Mouse (Mus musculus): Measurements from ENCODE around the gene Hint2.

Hint2 gene

GRCm38 (mm10) chr4:43653161-43654015 is 2.9 kb downstream of the Hint2 start, which contains the start of gene Spag8:
TSS of gene Spag8 (minus strand) at chr4:43653594.
- no peak for DNase-seq

DNA sequence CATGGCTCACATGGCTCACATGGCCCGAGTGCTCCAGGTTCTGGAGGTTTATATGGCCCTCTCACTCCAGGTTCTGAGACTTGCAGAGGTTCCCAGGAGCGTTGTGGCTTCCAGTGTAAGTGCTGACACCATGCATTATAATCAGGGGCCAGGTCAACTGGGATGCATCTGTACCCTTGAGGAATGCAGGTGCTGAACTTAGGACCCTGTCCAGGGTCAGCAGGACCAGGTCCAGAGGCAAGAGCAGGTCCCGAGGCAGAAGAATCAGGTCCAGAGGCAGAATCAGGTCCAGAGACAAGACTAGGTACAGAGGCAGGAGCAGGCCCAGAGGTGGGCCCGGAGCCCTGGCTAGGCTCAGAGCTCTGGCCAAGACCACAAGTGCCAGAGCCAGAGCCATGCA is 3.5 kb downstream of the Hint2 start:
- DNase-seq: no peak

DNA sequence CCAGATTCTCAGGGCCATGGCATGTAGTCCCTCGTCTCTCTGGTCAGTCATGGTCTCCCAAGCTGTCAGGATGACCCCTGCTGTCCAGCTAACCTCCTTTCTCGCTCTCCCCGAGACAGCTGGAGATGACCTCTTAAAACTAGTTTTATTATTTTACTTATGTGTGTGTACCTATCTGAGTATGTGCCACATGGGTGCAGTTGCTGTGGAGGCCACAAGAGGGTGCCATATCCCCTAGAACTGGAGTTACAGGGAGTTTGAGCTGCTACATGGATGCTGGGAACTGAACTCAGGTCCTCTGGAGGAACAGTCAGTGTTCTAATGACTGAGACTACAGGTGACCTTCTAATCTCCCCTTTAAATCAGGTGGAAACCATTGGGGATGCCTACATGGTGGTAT is 6.5 kb downstream of the Hint2 start:
- DNase-seq: no peak

DNA sequence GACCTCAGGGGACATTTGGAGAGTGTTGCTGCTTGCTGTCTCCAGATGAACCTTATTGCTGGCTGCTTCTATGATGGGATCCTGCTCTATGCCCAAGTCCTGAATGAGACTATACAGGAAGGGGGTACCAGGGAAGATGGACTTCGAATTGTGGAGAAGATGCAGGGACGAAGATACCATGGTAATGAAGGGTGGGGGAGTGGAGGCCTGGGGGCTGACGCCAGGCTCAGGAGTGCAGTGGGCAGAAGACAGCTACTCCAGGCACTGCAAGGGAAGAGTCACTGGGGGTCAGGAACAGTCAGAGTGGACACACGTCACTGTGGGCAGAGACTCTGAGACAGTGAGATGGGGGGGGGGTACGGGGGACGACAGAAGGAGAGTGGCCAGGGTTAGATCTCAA is 15.8 kb downstream of the Hint2 start:
- no peak for DNase-seq

- no peak for DNase-seq
Measured at GRCm38 (mm10) chr4:43640076-43640475, 16.2 kb downstream of the Hint2 start.

DNA sequence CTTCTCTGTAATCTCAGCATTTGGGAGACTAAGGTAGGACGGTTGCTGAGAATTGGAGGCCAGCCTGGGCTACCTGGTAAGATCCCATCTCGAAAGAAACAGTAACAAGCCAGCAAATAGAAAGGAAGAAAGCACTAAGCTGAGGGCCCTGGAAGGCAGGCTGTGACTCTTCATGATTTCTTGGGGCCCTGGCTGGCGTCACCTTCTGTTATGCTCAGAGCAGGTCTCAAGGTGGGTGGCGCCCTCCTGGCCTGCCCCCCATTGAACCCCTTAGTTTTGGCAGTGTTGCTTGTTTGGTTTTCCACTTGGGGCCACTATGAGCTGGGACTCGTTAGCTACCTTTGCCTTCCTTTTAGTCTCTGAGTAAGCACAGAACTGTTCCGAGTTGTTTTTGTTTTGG is 19.5 kb downstream of the Hint2 start:
- no peak for DNase-seq

GRCm38 (mm10) chr4:43634621-43635374 is 21.5 kb downstream of the Hint2 start:
- no peak for DNase-seq

DNA sequence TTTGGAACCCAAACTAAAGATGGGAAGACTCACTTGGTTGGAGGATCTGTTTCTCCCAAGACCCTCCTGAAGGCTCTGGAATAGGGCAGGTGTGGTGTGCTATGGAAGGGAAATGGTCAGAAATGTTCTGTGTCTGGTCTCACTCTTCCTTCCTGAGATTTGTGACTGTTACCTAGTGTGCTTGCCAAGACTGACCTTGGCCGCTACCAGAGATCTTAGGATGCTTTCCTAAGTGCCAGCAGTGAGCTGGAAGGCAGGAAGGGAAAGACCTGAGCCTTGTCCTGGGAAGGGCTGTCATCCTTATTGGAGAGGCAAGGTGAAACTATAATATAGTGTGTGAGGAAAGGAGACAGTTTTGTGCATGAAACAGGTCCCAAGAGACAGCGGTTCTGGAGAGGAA is 22.5 kb downstream of the Hint2 start:
- no peak for DNase-seq

DNA sequence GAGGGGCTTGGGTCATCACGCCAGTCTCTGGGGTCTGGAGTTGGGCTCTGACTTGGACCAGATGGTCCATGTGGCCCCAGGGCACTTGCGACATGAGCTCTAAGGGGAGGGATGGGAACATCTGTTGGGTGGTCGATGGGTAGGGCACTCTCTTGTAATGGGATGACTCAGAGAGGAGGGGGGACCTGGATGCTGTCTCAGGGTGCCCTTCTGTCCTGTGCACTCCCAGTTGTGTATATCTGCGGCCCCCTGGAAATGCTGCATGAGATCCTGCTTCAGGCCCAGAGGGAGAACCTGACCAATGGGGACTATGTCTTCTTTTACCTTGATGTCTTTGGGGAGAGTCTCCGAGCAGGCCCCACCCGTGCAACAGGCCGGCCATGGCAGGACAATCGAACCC is 23.0 kb downstream of the Hint2 start:
- no peak for DNase-seq

- DNase-seq: peak; percentile 58
Measured at GRCm38 (mm10) chr4:43631956-43632920, 24.0 kb downstream of the Hint2 start.

DNA sequence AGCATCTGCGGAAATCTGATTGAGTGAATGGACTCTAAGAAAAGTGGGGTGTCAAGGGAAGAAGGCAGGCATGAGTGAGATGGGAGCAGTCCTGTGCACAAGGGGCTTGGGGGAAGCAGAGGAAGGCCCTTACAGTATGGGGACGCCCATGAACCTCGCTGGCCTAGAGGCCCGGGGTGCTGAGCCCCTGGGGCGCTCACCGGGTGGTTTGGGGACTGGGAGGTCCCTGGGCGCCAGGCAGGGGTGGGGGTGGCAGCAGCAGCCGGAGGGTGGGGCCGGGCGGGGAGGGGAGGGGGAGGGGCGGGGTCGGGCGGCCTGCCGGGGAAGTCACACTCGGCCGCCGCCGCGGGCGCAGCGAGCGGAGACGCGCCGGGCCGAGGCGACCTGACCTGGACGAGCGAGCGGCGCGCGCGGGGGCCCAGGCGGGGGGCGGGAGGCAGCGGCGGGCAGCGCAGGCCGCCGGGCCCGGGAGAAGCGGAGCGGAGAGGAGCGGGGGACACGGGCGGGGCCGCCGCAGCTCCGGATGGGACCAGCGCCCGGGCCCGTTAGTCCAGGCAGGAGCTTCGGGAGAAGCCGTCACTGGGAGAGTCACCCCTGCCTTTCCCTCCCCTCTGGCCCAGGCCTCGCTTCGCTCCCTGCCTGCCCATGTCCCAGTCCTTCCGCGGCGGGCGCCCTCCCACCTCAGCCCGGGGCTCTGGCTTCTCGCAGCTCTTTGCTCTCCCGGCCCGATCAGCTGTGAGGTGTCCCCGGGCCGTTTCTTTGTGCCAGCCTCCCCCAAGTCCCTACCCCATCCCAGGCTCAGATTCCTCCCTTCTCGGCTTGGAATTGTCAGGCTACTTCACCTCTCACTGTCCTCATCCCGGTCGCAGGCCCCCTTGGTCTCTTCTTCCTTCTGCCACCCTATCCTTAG is 25.0 kb downstream of the Hint2 start, which contains the start of gene Npr2:
Gene Npr2, plus strand, starts transcription at position 890 of the 910 bp plus-strand sequence.
- peak; percentile 60 for DNase-seq

GRCm38 (mm10) chr4:43630671-43631045 is 25.6 kb downstream of the Hint2 start:
- no peak for DNase-seq

GRCm38 (mm10) chr4:43630030-43630581 is 26.2 kb downstream of the Hint2 start:
- peak; percentile 87 for DNase-seq

- DNase-seq: no peak
Measured at GRCm38 (mm10) chr4:43629106-43629817, 27.0 kb downstream of the Hint2 start.

DNA sequence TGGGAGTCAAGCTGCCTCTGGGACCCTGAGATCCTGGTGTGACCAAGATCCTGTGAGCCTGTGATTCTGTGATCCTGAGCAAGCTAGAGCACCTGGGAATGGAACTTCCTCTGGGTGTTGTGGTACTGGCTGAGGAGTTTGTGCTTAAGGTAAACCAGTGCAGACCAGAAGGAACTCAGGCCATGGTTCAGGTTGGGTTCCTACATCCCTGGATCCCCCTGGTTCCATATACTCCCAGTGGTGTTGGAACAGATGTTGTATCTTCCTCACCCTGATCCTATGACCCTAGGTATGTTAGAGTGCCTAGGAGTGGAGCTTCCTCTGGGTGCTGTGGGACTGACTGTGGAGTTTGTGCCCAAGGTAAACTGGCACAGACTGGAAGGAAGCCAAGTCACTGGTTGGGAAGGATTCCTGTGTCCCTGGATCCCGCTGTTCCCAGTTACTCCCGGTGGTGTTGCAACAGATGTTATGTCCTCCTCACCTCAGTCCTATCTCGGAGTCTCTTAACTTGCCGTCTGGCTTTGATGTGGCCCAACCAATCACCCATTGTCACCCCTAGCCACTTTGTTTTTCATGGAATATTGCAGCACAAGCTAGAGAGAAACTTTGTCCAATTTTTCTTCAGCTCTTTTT is 36.0 kb downstream of the Hint2 start:
- no peak for DNase-seq

- no peak for DNase-seq
Measured at GRCm38 (mm10) chr4:43613060-43613730, 43.1 kb downstream of the Hint2 start.

DNA sequence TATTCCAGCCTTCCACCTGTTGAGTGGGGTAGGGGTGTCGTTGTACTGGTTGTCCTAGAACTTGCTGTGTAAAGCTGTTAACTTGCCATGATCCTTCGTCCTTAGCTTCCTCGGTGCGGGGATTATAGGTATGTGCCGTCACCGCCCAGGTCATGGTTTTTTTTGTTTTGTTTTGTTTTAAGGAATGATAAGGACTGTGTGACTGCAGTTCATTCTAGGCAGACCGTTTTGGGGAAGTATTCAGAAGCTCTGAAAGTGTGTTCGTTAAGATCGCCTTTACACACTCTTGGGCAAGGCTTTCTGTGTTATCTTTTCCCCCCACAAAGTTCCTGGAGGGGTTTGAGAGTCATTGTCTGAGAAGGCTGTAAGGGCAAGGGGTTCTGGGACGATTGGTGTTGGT is 43.7 kb downstream of the Hint2 start:
- no peak for DNase-seq

DNA sequence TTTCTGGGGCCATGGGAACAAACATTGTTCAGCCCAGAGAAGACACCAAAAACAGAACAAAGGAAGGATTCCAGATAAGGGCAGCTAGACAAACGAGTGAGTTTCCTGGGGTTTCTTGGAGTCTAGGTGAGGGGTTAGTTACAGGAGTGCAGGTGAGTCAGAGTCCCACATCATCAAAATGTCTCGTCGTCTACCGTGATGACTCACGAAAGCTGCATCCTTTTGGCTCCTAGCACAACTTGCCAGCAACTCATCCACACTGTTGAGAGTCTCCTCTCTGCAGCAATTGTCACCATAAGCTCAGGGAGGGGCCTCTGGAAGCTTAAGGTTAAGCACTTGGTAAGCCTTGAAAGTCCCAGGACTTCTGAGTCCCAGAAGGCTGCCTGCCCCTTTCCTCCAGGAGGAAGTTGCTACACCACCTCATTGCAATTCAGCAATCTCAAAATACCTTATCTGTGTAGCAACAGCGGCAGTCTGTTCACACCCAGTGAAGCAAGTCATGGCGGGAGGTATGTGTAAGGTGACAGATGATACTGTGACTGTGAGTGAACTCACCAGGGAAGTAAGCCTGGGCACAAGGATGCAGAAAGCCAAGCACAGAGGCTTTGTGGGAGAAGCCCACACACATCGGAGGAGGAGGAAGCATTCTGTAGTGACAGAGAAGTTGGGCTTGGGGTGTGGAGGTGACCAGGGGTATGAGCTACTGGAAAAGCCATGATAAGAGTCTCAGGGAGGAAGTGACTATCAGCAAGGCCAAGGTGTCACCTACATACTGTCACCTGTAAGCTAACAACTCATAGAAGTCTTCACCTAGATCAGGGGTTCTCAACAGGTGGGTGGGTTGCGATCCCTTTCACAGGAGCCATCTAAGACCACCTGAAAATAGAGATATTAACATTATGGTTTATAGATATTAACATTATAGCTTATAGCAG is 51.2 kb downstream of the Hint2 start:
- no peak for DNase-seq
